Mouse (Mus musculus) megakaryocyte progenitor cell, adult 5-6 weeks (primary cell): ENCODE measurements around the gene Ksr2. TPM values are rescaled to one million over a fixed set of nuclear protein-coding genes. Genes with fewer than 3 reads are reported as not detected.

ENCODE experiments used
- ATAC-seq: replicated peaks from 2 replicates; pipeline ENCODE4 v1.8.0; 2016; ENCODE audit warnings: mild to moderate bottlenecking, moderate TSS enrichment, inconsistent platforms; ENCODE audit not compliant: poor library complexity
- total RNA-seq, 2 experiments: library from RNA; stranded (forward) in 1 of 2; stranded (reverse) in 1 of 2; fragments of 157-497, 149-512 nt in 1 of 2; fragments of 200-1000 nt in 1 of 2; gene quantifications; 2 replicates each; pipeline versions ENCODE4 v1.2.3 to v1.2.4; 2015 to 2017

Gene Ksr2
- total RNA-seq, 2 experiments from 2014 or later = 0.17 to 0.25 TPM

- ATAC-seq = no peak
Observed at GRCm38 (mm10) chr5:117521156-117521555, 107.4 kb downstream of the Ksr2 start.

DNA sequence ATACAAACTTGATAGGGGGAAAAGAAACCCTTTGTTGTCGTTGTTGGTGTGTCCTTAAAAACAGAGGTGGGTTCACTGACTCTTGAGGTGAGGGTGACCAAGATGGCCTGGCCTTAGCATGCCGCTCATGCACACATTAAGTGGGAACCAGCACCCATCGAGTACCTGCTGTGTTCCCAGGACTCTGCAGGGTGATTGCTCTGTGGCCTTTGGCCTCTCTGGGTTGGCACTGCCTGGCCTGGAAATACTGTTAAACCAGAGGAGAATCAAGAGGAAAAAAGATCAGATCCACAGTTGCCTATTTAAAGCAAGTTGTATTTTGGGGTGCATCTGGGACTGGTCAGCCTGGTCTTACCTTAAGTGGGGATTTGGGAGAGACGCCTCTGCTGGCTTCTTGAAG, 107.9 kb downstream of the Ksr2 start:
- no peak for ATAC-seq

- ATAC-seq = no peak
Observed at GRCm38 (mm10) chr5:117522471-117522870, 108.7 kb downstream of the Ksr2 start.

GRCm38 (mm10) chr5:117523010-117523409, 109.2 kb downstream of the Ksr2 start:
- ATAC-seq = no peak

GRCm38 (mm10) chr5:117530991-117531390, 117.2 kb downstream of the Ksr2 start:
- no peak for ATAC-seq

- no peak for ATAC-seq
Observed at GRCm38 (mm10) chr5:117539221-117539620, 125.4 kb downstream of the Ksr2 start.

DNA sequence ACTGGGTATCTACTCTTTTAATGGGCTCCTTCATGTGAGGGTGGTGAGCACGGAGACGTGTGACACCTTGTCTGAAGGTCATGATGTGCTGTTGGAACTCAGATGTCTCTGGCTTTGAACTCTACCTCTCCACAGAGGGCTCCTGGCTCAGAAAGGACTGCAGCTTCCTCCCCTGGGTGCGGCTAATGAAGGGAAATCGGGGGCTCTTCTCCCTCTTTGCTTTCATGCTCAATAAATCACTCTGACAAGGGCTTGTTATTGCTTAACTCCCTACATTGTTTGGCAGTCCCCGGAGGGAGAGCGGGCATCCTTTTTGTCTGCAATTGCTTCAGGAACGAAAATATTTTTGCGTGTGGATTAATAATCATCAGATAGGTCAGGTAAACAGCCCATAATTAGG, 127.9 kb downstream of the Ksr2 start:
- no peak for ATAC-seq

DNA sequence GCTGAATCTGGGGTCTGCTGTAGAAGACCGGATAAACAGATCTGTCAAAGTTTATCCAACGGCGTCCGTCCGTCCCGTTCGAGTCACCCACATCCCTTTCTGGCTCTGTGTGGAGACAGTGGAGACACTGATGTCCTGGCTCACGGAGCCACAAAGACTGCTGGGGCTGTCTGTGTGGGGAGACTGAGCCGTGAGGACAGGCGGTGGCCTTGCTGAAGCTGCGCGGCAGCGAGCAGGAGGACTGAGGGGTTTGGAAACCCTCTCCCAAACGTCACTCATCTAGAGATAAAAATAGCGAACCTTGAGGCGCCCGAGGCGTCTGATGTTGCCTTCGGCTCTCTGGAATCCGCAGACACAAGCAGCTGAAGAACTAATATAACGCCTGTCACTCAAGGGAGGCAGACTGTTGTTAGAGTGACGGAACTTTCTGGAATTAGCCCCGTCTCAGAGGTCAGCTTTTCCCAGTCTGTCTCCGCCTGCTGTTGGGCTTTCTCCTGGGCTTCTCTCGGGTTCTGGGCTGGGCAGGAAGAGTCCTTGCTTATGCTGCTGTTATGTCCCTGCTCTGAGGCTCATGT, 133.0 kb downstream of the Ksr2 start:
- no peak for ATAC-seq

- no peak for ATAC-seq
Observed at GRCm38 (mm10) chr5:117550992-117551391, 137.2 kb downstream of the Ksr2 start.

DNA sequence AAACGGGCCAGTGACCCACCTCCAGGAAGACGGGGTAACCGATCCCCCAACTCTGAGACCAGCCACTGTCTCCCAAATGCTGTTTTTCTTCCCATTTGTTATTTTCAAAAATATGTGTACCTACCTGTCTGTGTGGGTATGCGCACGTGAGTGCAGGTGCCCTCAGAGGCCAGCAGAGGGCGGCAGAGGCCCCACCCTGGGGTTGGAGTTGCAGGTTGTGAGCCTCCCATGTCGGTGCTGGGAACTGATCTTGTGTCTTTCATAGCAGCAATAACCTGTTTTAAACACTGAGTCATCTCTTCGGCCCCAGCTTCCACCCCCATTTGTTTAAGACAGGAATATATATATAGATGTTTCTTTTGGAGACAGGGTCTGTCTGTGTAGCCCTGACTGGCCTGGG, 138.3 kb downstream of the Ksr2 start:
- ATAC-seq = no peak

DNA sequence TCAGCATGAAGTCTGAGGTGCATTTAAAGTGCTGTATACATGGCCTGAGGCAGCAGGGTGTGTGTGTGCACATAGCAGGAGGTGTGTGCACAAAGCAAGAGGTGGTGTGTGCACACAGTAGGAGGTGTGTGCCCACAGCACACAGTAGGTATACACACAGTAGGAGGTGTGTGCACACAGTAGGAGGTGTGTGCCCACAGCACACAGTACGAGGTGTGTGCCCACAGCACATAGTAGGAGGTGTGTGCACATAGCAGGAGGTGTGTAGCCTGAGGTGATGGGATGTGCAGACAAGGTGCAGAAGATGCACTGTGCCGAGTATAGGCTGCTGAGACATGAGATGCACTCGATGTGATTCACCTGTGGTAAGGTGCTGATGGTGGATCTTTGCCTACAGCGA, 140.7 kb downstream of the Ksr2 start:
- no peak for ATAC-seq

GRCm38 (mm10) chr5:117556570-117556969, 142.8 kb downstream of the Ksr2 start:
- no peak for ATAC-seq

DNA sequence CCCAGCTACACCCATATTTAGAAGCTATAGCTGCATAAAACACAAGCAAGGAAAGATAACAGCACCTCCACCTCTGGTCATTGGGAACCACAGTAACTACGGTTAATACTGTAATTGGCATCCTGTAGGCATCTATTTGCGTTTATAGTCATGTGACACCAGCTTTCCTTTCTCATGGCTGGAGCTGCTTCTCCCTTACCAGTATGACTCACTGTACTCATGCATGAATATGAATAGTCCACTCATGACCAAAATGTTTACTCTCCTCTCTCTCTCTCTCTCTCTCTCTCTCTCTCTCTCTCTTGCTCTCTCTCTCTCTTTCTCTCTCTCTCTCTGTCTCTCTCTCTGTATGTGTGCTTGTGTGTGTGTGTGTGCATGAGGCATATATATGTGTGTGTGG, 147.3 kb downstream of the Ksr2 start:
- no peak for ATAC-seq

DNA sequence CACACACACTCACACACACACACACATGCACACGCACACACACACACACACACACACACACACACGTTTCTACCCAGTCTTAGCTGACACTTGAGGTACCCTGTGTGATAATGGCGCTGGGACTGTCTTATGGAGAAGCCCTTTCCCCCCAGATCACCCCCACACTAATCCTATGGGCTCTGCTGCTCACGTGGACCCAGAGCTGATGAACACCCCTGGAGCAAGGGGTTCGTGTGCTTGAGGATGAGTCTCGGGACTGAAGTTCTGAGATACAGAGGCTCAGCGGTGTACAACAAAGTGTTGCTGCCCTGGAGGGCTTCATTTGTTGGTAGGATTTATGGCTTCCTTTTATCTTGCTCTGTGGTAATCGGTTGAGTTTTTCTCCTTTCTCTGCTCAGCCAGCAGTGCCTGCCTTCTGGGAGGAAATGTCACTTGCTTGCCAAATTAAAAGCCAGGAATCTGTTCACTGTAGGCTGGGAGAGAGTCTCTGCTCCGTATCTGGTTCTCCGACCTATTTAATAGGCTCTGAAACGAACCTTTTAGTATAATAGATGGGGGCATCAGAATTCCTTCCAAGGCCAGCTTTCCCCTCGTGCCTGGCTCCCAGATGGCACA, 152.4 kb downstream of the Ksr2 start:
- ATAC-seq = no peak

DNA sequence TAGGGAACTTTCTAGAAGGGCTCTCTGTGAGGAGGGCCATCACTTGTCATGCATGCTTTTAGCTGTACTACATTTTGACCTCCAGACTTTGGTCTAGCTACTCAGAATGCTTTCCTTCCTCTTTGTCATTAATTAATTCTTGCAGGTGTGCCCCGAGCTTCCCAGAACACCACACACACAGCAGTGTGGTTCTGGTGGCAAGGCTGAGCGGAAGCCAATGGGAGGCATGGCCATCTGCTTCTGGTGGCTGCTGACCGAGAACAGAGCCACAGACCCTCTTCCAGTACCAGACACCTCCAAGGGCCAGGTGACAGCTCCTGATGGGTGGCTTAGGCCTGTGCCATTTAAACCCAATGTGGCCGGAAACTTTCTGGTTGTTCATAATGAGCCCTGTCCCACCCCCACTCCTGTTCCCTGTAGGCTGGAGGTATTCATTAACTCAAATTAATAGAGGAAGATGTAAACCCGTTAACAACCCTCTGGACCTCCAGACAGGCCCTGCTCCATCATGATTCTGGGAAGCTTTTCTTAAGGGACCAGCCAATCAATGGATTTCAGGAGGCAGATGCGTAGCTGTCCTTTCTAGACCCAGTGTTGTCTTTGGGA, 155.5 kb downstream of the Ksr2 start:
- ATAC-seq = no peak

DNA sequence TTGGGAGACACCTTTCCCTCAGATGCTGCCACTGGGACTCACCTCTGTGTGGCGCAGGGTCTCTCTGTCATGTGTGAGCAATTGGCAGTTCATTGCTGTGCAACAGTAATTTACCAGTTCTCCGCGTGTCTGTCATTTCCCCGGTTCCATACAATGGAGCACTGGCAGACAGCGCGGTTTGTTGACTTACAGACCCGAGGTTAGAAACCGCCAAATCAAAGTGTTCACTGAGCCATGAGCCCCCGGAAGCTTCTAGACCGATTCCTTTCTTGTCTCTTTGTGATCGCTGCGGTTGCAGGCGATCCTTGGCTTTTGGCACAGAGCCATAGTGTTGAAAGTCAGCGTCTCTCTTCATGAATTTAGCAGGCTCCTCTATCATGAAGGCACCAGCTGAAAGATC, 158.6 kb downstream of the Ksr2 start:
- no peak for ATAC-seq

GRCm38 (mm10) chr5:117574894-117575293, 161.1 kb downstream of the Ksr2 start:
- no peak for ATAC-seq

- ATAC-seq = no peak
Observed at GRCm38 (mm10) chr5:117577598-117577997, 163.8 kb downstream of the Ksr2 start.

- no peak for ATAC-seq
Observed at GRCm38 (mm10) chr5:117581711-117582110, 167.9 kb downstream of the Ksr2 start.

GRCm38 (mm10) chr5:117584428-117584827, 170.6 kb downstream of the Ksr2 start:
- ATAC-seq = no peak

- no peak for ATAC-seq
Observed at GRCm38 (mm10) chr5:117589266-117589665, 175.5 kb downstream of the Ksr2 start.

GRCm38 (mm10) chr5:117593273-117593672, 179.5 kb downstream of the Ksr2 start:
- ATAC-seq = no peak

DNA sequence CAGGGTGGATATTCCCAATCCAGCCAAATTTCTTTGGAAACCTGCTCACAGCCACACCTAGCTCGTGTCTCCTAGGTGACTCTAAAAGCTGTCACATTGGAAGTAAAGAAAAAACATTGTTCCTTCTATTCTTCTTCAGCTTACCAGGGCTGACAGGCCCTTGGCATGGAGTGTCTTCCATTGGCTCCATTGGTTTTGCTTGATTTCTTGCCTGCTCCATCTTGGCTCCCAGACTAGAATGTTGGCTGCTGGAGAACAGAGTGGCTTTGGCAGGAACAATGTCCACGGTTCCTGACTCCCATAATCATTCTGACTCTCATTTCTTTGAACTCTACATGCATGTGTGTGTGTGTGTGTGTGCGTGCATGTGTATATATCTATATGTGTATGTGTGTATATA, 183.0 kb downstream of the Ksr2 start:
- ATAC-seq = no peak
